Mouse (Mus musculus): Measurements from ENCODE around the gene Gm11077. TPM values are rescaled to one million over a fixed set of nuclear protein-coding genes. Genes with fewer than 3 reads are reported as not detected.

The Gm11077 gene
- polyA plus RNA-seq, 1 experiment from 2014 or later = not detected

Other genes with a start within 250 kb of the Gm11077 start
- gene Aebp2, start 106.6 kb upstream of the Gm11077 start, polyA plus RNA-seq (2015; fragmentation: Nextera tagmentation; extraction: Ambion mirVana) = 8.7 and 11.9 TPM in 2 replicates

Measured in stomach, embryonic 16.5 days (tissue).